Mouse (Mus musculus): ENCODE measurements around the gene Foxj3.

GRCm38 (mm10) chr4:119638656-119639055 is 101.9 kb downstream of the Foxj3 start:
- TF ChIP-seq CTCF (IDR thresholded peaks at IDR 0.05; ENCODE audit: extremely low read depth, insufficient read length, insufficient replicate concordance, low read depth, low read length) (no peak), POLR2A (IDR thresholded peaks at IDR 0.05; ENCODE audit: low read depth, low read length) (no peak)

All from small intestine, adult 2 months (tissue).